Mouse (Mus musculus) c-Kit-negative CD71-positive TER-119-positive erythroid progenitor cells, embryonic 14.5 days (primary cell): Measurements from ENCODE around the gene 1810055G02Rik.

Experiments
- DNase-seq: peaks from one replicate; pipeline ENCODE4 v3.0.0-alpha.2; 2013; ENCODE audit warnings: low read depth, low spot score

The 1810055G02Rik gene

DNA sequence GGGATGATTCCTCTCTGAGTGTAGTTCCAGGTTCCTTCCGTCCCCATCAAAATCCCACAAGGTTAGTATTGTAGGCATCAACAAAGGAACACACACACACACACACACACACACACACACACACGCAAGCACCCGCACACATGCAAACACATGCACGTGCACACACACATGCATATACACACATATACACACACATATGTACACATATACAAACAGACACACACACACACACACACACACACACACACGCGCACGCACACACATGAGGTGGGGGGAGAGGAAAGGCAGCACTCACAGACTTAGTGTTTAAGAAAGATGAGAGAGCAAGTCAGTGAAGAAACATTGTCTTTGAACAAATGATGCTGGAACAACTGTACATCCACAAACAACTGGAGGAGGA lies 35.3 kb downstream of the 1810055G02Rik start:
- no peak for DNase-seq

DNA sequence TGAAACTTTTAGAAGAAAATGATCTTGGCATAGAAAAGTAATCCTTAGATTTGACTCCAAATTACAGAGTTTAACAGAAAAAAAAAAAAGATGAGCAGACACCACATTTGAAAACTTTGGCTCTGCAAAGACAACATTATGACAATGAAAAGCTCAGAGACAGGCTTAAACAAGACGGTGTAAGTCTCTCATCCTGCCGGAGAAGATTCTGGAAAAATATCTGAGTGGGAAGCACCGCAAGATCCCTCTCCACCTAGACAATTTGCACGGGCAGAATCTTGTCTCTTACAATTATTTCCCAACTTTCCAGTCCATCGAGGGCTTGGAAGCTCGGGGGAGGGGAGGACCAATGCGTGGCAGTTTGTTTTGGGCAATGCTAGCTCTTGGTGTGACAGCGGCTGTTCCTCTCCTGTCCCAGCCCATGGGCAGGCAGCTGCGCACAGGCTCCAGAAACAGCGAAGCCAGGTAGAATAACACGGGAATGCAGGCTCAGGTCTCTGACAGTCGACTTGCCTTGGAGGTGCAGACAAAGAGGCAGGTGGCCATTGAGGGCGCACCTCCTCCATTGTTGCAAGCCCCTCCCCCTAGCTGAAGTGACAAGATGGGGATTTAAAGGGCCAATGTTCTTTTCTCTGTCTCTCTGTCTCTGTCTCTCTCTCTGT lies 35.9 kb downstream of the 1810055G02Rik start:
- no peak for DNase-seq

DNA sequence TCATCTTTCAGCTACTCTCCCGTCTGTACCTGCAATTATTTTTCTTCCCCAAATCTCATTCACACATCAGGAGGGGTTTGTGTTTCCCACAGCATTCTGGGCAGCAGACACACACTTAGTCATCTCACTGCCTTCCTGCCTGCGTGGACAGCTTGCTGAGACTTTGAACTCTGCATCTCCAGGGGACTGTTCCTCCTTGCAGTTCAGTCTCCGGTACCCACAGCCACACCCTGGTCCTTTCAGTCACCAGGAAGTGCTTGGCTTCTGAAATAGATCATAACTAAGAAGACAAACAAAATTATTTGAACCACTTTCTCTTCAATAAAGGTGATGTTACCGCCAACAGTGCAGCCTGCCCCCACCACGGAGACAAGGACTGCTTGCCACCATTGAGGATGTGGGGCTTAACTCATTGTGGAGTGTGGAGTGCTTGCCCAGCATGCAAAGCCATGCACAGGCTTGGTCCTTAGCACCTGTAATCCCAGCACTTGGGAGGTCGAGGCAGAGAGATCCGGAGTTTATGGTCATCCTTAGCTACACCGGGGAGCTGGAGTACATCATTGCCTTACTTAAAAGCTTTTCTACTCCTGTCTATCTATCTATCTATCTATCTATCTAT lies 44.6 kb downstream of the 1810055G02Rik start:
- DNase-seq, result no peak

DNA sequence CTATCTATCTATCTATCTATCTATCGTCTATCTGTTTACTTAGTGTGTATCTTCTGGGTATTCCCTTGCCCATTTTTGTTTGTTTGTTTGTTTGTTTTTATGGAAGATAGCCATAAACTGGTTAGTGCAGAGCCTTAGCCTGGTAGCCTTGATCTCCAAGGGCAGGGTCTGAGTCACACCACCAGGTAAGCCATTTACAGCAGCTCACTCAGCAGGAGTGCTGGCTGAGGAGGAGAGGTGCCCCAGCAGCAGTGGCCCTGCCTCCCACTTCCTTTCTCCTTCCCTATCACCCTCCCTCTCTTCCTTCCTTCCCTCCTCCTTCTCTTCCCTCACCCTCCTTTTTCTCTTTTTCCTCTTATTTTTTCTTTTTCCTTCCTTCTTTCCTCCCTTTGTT lies 45.1 kb downstream of the 1810055G02Rik start:
- DNase-seq, result no peak

DNA sequence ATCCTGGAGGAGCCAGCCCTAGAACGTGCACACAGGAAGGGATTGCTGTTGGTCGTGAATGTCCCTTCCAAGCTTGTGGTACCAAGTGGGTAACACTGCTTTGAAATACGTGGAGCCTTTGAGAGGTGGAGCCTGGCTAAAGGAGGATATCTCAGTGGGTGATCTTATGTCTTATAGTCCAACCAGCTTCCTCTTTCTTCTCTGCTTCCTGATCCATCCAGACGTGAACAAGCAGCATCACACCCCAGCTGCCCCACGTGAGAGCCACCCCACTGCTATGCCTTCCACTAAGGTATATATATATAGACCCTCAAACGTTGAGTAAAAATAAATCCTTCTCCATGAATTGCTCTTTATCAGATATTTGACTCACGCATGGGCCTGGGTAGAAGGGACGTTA lies 45.6 kb downstream of the 1810055G02Rik start:
- no peak for DNase-seq

DNA sequence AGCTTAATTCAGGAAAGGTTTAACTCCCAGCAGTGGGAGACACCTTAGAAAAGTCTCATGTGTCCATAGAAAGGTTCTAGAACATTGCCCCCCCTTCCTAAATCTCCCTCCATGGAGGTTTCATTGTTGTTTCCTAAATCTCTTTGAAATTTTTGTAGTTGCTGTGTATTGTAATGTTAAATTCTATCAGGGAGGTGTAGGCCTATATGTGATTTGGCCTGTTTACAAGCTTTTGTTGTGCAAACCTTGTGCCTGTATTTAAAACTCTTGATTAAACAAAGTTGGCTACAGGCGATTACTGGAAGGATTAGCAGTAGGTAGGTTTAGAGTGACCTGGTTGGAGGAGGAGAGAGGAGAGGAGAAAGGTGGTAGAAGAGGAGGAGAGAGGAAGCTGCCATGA lies 49.8 kb downstream of the 1810055G02Rik start:
- no peak for DNase-seq

DNA sequence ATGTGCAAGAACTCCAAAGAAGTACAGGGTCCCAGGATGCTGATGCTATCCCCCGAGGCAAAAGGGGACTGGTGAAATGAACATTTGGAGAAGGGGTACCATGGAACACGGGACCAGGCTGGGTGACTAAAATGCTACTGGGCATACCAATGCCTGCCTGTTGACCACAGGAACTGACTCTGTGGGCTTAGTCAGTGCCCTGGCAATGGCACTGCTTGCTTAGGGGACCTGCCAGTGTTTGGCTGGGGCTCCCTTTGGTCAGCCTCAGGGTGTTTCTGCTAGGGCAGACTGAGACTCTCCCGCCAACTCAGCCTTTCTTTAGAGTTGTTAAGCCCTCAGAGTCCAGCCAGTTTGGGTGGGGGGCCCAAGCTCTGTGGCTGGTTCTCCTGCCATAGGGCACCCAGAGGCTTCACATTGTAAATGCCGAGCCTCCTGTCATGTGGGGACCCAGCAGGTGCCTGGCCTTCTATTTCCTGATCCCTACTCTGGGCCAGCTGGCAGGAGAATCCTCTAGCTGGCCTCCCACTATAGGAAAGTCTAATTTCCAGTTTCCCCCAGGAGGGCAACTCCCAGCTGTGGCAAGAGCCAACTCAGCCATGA lies 57.2 kb downstream of the 1810055G02Rik start:
- no peak for DNase-seq

DNA sequence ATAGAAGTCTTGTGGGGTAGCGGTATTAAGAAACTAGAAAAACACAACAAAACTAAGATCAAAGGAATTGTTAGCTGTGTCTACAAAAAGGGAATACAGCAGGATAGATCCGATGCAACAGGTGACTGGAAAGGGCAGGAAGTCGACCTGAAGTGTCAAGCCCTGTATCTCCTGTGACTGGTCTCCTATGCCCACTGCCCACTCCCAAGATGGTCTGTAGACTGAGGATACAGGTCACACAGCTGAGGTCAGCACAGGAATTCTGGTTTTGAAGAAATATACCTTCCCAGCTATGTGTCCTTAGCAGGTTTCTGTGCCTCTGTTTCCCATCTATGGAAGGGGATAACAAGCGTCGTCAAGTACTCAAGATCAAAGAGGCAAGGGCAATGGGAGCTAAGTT lies 58.3 kb downstream of the 1810055G02Rik start:
- DNase-seq, result no peak

DNA sequence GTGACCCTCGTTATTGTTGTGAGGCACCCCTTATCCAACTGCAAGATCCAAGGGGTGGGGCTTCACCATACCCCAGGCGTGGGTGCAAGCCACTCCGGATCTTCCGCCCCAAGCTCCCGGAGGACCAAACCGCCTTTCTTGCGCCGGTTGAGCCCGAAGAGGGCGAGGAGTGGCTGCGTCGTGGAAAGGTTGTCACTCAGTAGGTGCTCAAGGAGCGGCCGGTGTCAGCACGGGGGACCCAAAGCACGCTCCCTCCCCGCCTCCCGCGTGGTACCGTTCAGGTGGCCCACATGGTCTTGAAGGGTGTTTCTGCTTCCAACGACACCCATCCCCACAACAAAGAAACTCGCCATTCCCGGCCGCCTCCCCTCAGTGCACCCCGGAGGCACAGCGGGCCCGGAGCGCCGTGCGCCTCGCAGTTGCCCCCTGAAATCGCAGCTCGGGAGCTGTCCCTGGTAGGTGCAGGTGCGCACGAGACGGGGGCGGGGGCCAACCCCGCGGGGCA lies 59.2 kb downstream of the 1810055G02Rik start, which contains the start of gene Kmt5b:
TSS of gene Kmt5b (plus strand) at position 146 of the 505 bp plus-strand sequence.
- DNase-seq, result no peak
